Mouse (Mus musculus): ENCODE data around the gene Wdr47.
"Not testable (repeated sequence)": the region's sequence is repeated elsewhere in the genome, so short reads cannot be mapped to it uniquely, and the experiment has no call there.

Wdr47 gene

DNA sequence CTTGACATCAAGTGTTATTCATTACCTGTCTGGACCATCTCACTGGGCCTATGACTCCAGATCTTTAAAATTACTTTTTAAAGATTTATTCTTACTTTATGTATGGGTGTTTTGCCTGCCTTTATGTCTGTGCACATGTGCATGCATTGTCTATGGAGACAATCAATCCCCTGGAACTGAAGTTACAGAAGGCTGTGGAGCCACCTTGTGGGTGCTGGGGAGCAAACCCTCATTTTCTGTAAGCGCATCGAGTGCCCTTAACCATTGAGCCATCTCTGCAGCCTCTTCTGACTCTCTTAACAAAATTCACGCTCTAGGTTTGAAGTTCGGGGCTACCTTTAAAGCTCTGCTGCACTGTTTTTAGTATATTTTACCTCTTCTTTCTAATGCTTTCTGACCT is 48.3 kb downstream of the Wdr47 start:
- no peak for DNase-seq

GRCm38 (mm10) chr3:108640998-108641397 is 49.9 kb downstream of the Wdr47 start:
- no peak for DNase-seq

GRCm38 (mm10) chr3:108644856-108645255 is 53.8 kb downstream of the Wdr47 start:
- DNase-seq = no peak

DNA sequence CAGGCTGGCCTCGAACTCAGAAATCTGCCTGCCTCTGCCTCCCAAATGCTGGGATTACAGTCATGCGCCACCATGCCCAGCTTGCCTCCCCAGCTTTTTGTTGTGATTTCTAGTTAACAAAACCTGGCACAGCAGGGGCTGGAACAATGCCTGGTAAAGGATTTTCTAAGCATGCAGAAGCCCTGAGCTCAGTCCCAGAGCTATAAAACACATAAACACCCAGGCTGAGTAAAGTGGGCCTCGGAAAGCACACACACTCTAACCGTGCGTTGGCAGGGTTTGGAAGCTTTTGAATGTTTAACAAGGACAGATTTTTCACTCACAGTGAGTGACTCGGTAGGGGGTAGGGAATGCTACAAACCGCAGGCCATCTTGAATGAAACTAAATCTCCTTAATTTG is 55.0 kb downstream of the Wdr47 start:
- DNase-seq = peak; percentile 57 to 64

DNA sequence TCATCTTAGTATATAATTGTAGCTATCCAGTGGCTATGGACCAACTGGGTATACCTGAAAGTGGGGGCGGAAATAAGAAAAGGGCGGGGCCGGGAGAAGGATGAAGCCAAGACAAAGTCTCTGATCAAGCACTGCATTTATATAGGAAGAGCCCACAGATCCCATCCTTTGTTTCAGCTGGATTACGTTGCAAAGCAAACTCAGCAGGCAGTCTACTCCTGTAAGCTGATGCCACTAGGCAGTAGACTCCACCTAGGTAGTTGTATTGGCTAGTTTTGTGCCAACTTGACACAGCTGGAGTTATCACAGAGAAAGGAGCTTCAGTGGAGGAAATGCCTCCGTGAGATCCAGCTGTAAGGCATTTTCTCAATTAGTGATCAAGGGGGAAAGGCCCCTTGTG is 56.6 kb downstream of the Wdr47 start:
- DNase-seq = not testable (repeated sequence)

DNA sequence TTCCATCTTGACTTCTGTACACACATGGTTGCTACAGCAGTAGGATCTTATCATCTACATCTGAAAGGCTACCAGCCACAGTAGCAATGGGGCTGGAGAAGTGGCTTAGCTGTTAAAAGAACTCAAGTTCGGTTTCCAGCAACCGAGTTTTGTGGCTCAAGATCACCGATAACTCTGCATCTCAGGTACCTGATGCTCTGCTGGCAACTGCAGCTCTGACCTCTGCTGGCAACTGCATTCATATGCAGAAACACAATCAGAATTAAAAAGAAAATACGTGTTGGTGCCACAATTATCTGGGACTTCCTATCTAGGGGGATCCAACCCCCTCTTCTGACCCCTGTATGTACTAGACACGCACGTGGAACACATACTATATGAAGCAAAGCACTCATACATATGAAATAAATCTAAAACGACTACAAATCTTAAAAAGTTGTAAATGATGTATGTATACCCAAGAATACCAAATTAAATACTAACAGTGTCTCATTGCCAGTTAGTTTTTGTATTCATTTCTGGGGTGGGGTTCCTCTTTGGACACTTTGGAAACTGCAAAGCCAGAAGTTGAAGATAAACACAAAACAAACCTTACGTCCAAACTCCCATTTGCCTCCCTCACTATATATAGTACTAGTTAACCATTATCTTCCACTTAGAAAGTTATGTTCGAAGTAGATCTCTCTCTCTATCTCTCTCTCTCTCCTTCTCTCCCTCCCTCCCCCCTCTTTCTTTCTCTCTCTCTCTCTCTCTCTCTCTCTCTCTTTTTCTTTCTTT is 62.0 kb downstream of the Wdr47 start:
- DNase-seq = no peak

DNA sequence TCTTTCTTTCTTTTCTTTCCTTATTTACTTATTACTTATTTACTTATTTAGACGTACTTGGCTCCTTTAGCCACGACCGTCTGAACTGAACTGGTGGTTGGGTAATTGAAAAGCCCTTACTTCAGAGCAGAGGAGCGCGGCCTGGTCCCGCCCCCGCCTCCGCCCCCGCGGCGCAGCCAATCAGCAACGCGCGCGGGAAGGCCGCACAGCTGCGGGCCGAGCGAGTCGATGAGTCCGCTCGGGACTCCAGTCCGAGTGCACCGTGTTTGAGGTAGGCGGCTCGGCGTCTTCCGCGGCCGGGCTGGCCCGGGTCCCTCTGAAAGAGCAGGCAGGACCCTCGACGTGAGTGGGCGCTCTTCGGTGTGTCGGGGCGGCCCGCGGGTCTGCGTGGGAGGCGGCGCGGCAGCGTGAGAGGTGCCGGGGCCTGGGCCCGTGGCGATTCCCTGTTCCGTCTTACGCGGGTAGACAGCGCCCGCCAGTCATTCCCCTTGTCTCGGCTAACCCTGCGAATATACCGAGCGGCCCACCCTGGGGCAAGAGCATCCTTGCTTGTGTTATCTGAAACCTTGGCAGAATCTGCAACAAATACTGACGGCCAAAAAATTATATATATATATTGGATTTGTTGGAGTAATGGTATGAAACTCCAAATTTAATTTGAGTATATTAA is 62.8 kb downstream of the Wdr47 start, which contains the start of gene Clcc1:
Clcc1 (plus strand) TSS at position 204 of the 670 bp plus-strand sequence.
- DNase-seq = peak; percentile 96 to 98

DNA sequence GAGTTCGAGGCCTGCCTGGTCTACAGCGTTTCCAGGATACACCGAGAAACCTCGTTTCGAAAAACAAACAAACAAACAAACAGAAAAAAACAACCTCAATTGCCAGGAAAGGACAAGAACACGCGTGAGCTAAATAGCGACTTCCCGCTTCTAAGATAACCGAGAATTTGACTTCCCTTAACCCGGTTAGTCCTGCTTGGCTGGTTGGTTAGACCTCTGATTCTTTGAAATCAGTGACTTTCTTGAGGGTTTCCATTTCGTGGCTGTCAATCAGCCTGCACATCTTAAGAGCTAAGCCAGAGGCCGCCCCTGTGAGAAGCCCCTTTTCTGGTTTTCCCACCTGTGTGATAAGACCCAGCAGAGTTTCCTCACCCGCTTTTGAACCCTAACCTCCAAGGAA is 63.5 kb downstream of the Wdr47 start:
- no peak for DNase-seq

DNA sequence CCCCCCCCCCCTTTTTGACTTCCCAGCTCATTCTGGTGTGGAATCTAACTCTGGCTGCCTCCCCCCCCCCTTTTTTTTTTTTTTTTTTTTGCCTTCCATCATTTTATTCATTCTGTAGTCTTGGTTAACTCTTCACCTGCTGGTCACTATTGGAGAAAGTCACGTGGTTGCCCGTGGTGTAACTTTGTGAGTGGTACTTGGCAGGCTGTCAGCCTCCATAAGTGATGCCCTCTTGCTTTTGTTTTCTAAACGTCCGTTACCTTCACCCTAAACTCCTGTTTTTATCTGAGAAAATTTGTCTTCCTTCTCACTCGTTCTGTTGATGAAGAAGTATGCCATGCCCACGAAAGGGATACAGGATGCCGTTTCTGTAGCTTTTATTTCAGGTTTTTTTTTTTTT is 64.4 kb downstream of the Wdr47 start:
- no peak for DNase-seq

DNA sequence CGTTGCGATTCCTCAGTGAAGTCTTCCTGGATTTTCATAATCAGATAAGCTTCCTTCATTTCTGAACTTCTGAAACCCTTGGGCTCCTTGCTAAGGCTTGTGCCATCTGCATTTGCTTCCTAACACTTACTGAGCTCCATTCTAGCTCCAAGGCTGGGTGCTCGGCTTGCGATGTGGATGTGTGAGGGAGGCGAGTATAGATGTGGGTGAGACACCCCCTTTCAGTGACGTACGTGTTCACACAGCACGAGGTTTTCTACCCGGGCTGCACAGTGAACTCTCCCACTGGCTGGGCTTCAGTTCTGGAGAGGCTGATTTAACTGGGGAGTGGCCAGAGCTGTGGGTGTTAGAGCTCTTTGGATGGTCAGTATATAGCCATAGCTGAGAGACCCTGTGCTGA is 67.5 kb downstream of the Wdr47 start:
- no peak for DNase-seq

DNA sequence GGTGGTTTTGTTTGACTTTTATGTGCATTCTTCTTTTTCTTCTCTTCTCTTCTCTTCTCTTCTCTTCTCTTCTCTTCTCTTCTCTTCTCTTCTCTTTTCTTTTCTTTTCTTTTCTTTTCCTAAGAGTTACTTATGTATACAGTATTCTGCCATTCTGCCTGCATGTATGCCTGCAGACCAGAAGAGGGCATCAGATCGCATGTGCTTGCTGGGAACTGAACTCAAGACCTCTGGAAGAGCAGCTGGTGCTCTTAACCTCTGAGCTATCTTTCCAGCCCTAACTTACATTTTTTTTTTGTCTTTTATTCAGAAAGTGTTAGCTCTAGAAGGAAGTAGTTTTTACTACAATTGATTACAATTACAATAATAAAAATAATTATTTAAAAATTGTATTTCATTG is 69.9 kb downstream of the Wdr47 start:
- no peak for DNase-seq

DNA sequence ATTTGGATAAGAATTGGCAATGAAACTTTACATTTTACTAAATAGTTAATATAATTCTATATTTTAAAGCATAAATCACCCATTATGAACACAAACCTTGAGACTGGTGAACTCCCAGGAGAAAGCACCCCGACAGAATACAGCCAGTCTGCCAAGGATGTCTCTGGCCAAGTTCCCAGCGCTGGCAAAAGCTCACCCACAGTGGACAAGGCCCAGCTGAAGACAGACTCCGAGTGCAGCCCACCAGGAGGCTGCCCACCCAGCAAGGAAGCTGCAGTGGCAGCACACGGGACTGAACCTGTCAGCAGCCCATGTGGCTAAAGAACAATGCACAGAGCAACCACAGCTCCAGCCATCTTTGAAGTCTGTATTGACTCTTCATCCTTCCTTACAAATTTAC is 85.5 kb downstream of the Wdr47 start:
- DNase-seq = peak; percentile 30 to 59

GRCm38 (mm10) chr3:108681004-108681403 is 89.9 kb downstream of the Wdr47 start:
- no peak for DNase-seq

DNA sequence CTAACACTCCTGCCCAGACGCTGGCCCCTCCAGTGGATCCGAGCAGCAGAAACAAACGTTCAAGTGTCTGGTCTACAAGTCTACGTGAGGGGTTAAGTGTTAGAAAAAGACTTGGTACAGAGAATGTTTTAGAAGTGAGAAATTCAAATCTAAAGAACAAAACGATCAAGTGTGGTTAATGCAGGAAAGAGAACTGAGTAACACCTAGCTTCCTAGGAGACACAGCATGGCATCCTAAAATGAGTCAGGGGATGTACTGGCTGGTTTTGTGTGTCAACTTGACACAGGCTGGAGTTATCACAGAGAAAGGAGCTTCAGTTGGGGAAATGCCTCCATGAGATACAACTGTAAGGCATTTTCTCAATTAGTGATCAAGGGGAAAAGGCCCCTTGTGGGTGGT is 92.5 kb downstream of the Wdr47 start:
- not testable (repeated sequence) for DNase-seq

DNA sequence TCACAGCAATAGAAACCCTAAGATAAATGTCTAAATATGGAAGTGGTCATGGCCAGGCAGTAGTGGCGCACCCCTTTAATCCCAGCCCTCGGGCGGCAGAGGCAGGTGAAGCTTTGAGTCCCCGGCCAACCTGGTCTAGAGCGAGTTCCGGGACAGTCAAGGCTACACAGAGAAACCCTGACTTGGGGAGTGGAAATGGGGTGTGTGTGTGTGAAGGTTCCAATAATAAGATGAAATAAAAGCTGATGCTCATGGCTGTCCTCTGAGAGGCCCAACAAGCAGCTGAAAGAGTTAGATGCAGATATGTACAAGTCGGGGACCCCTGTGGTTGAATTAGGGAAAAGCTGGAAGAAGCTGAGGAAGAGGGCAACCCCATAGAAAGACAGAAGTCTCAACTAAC is 94.6 kb downstream of the Wdr47 start:
- DNase-seq = no peak

DNA sequence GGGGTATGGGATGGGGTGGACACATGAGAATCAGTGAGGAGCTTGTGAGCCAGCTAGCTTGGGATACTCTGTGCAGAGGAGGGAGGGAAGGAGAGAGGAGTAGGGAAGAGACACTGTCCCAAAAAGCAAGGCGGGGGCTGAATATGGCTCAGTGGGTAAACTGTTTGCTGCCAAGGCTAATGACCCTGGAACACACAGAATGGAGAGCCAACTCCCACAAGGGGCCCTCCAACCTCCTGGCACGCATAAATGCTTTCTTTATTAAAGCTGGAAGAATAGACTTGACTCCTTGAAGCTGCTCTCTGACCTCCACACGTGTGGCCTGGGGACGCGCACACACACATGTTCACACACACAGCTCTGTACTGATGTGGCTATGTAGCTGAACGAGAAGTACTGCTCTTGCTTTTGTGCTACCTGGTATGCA is 97.9 kb downstream of the Wdr47 start:
- peak; percentile 4 to 36 for DNase-seq

- no peak for DNase-seq
Measured at GRCm38 (mm10) chr3:108689446-108689845, 98.4 kb downstream of the Wdr47 start.

GRCm38 (mm10) chr3:108689979-108690378 is 98.9 kb downstream of the Wdr47 start:
- no peak for DNase-seq

DNA sequence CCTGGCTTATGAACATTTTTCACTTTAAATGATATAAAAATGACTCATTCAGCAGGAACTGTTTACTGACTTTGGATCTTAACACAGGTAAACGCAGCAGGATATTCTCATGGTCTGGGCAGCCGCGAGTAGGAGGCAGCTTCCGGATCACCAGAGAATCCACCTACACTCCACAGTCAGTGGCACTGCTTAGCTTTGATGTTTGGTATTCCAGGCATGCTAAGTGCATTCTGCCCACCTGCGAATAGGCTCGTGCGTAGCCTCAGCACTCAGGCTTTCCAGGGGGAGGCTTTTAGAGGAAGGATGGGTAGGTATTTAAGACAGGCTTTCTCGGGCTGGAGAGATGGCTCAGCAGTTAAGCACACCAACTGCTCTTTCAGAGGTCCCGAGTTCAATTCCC is 103.2 kb downstream of the Wdr47 start:
- DNase-seq = no peak
